Mouse (Mus musculus) bone marrow macrophage, adult 2 months (primary cell): ENCODE results near the gene Zfp239.

Experiments used
- CTCF ChIP-seq: IDR thresholded peaks from 2 replicates; pipeline ENCODE4 v1.5.1; 2012; ENCODE audit warnings: low read depth, mild to moderate bottlenecking, low read length, moderate library complexity
- POLR2A ChIP-seq: IDR thresholded peaks from 2 replicates; pipeline ENCODE4 v1.6.1; 2012; ENCODE audit warnings: mild to moderate bottlenecking, low read depth, low read length, borderline replicate concordance

DNA sequence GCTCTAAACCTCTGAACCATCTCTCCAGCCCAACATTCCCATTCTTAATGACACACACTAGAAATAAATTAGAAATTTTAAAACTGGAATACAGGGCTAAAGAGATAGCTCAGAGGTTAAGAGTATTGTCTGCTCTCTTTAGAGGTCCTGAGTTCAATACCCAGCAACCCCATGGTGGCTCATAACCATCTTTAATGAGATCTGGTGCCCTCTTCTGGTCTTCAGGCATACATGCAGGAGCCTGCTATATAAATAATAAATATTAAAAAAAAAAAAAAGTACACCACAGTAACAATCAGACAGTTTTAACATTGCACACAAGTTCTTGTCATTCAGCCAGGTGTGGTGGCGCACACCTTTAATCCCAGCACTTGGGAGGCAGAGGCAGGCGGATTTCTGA, 14.1 kb upstream of the Zfp239 start:
- TF ChIP-seq CTCF, result no peak
- TF ChIP-seq POLR2A, result no peak
